Mouse (Mus musculus) myocyte (in vitro differentiated cells): ENCODE measurements around the gene Eif4e3.

Experiments used
- MAX ChIP-seq: IDR thresholded peaks from one replicate; pipeline ENCODE4 v1.6.1; 2011; ENCODE audit warnings: low read depth, mild to moderate bottlenecking, control low read depth
- REST ChIP-seq: IDR thresholded peaks from one replicate; pipeline ENCODE4 v1.6.1; 2011; ENCODE audit warnings: mild to moderate bottlenecking, control low read depth, moderate library complexity; ENCODE audit not compliant: insufficient read depth, insufficient read length
- USF1 ChIP-seq: IDR thresholded peaks from one replicate; pipeline ENCODE4 v1.6.1; 2011; ENCODE audit warnings: low read depth, mild to moderate bottlenecking, control low read depth, moderate library complexity

- TF ChIP-seq REST: no peak
- no peak for TF ChIP-seq USF1
- no peak for TF ChIP-seq MAX
Observed at GRCm38 (mm10) chr6:99623641-99624040, 42.9 kb downstream of the Eif4e3 start.
